Mouse (Mus musculus) lung, embryonic 16.5 days (tissue): ENCODE results near the gene Tmem170. TPM values are rescaled to one million over a fixed set of nuclear protein-coding genes. Genes with fewer than 3 reads are reported as not detected.

ENCODE experiments used
- ATAC-seq: fragments of 200-750 bp; cut with Nextera tagmentation; 2 replicates; pipeline ENCODE4 v1.8.0; 2017; ENCODE audit warnings: low read depth, mild to moderate bottlenecking, moderate library complexity
- H3K27ac ChIP-seq: fragments of 300-500 bp; sonication (generic); 2 replicates; pipeline ENCODE4 v1.5.1; 2014; ENCODE audit warnings: mild to moderate bottlenecking, control low read depth, low read length
- H3K27me3 ChIP-seq: fragments of 300-500 bp; sonication (generic); 2 replicates; pipeline ENCODE4 v1.6.1; 2014; ENCODE audit warnings: low read depth, low read length, mixed read lengths; ENCODE audit not compliant: control insufficient read depth, insufficient read depth
- H3K36me3 ChIP-seq: fragments of 300-500 bp; sonication (generic); 2 replicates; pipeline ENCODE4 v1.6.1; 2014; ENCODE audit warnings: low read length; ENCODE audit not compliant: control insufficient read depth, insufficient read depth
- H3K4me1 ChIP-seq: fragments of 300-500 bp; sonication (generic); replicated peaks from 2 replicates; pipeline ENCODE4 v1.6.1; 2014; ENCODE audit warnings: low read length, mixed read lengths; ENCODE audit not compliant: control insufficient read depth, insufficient read depth
- H3K4me2 ChIP-seq: fragments of 300-500 bp; sonication (generic); 2 replicates; pipeline ENCODE4 v1.6.1; 2014; ENCODE audit warnings: low read depth, low read length, control low read depth
- H3K4me3 ChIP-seq: fragments of 300-500 bp; sonication (generic); 2 replicates; pipeline ENCODE4 v1.5.1; 2014; ENCODE audit warnings: mild to moderate bottlenecking, low read length, control low read depth
- H3K9ac ChIP-seq: fragments of 300-500 bp; sonication (generic); 2 replicates; pipeline ENCODE4 v1.6.1; 2014; ENCODE audit warnings: low read length, control low read depth
- H3K9me3 ChIP-seq: fragments of 300-500 bp; sonication (generic); 2 replicates; pipeline ENCODE4 v1.6.1; 2016; ENCODE audit warnings: low read length; ENCODE audit not compliant: control insufficient read depth
- WGBS: fragments of 180-500 bp; shearing (Covaris S2); extraction: QIAGEN DNeasy Blood & Tissue Kit; methylation state at CpG from one replicate; pipeline ENCODE4 v1.1.7; 2014; 5-methylcytosine and 5-hydroxymethylcytosine counted together
- polyA plus RNA-seq: library from polyadenylated mRNA; unstranded; fragments of >200 nt; fragmentation: Nextera tagmentation; extraction: Ambion mirVana; gene quantifications from 2 replicates; pipeline ENCODE4 v1.2.1, GENCODE M21; 2015

Gene Tmem170
- polyA plus RNA-seq, 1 experiment from 2014 or later: 10.1 TPM

- Histone ChIP-seq H3K36me3 (no peaks in the 10 kb centered on the region), H3K4me2 (no peak overlapping the region), H3K4me1 (peaks cover 4% of the 10 kb centered on the region; the same call in 1 of the 2 replicates), H3K27me3 (peaks cover 10% of the 10 kb centered on the region), H3K27ac (peak overlapping the region; percentile 61), H3K9me3 (no peaks in the 10 kb centered on the region), H3K9ac (no peak overlapping the region; the same call in 1 of the 2 replicates), H3K4me3 (no peak overlapping the region)
- peak; percentile 92 for ATAC-seq
- 29% methylated on average over 7 of the region's 8 CpGs for WGBS
Observed at GRCm38 (mm10) chr8:111905500-111906121, 29.1 kb upstream of the Tmem170 start.

GRCm38 (mm10) chr8:111902080-111902479, 25.5 kb upstream of the Tmem170 start:
- Histone ChIP-seq H3K9ac (no peak overlapping the region), H3K4me1 (0 out of 2 replicates have a peak, but pooled peaks cover 2% of the 10 kb centered on the region), H3K9me3 (no peaks in the 10 kb centered on the region), H3K27ac (no peak overlapping the region), H3K36me3 (no peaks in the 10 kb centered on the region), H3K4me2 (no peak overlapping the region), H3K4me3 (no peak overlapping the region), H3K27me3 (no peaks in the 10 kb centered on the region)
- ATAC-seq: no peak
- WGBS: 9% methylated on average over 5 of the region's 5 CpGs

DNA sequence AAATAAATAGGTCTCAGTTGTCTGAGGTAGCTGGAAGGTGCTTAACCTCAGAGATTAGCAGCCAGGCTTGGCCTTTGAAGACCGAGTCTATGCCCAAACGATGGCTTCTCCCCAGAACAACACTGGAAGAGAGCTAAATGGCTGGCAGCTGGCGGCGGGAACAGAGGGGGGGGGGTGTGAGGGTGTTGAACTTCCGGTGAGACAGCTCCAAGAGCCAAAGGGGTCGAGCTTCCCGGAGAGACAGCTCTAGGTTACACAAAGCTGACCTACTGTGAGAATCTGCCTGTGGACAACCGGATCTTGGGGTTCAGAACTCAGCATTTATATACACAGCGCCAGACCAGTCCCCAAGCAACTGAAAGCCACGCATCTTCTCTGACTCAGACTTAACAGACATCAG, 22.0 kb upstream of the Tmem170 start:
- Histone ChIP-seq H3K9me3 (no peaks in the 10 kb centered on the region), H3K4me3 (no peak overlapping the region), H3K4me2 (no peak overlapping the region), H3K27ac (no peak overlapping the region), H3K4me1 (0 out of 2 replicates have a peak, but pooled peaks cover 2% of the 10 kb centered on the region), H3K27me3 (no peaks in the 10 kb centered on the region), H3K36me3 (no peaks in the 10 kb centered on the region), H3K9ac (no peak overlapping the region)
- WGBS: 20% methylated on average over 10 of the region's 10 CpGs
- ATAC-seq: peak; percentile 57

- Histone ChIP-seq H3K4me2 (no peak overlapping the region), H3K36me3 (no peaks in the 10 kb centered on the region), H3K9ac (no peak overlapping the region), H3K27me3 (peaks cover 13% of the 10 kb centered on the region), H3K4me3 (no peak overlapping the region), H3K27ac (no peak overlapping the region), H3K9me3 (no peaks in the 10 kb centered on the region), H3K4me1 (peaks cover 22% of the 10 kb centered on the region)
- no peak for ATAC-seq
- WGBS: 86% methylated on average over 7 of the region's 7 CpGs
Observed at GRCm38 (mm10) chr8:111894955-111895354, 18.4 kb upstream of the Tmem170 start.

- Histone ChIP-seq H3K4me2 (no peak overlapping the region), H3K27ac (peak overlapping the region; percentile 81; the same call in 1 of the 2 replicates), H3K27me3 (peaks cover 22% of the 10 kb centered on the region), H3K4me3 (no peak overlapping the region), H3K36me3 (no peaks in the 10 kb centered on the region), H3K9me3 (no peaks in the 10 kb centered on the region), H3K9ac (no peak overlapping the region), H3K4me1 (peaks cover 31% of the 10 kb centered on the region)
- 43% methylated on average over 5 of the region's 5 CpGs for WGBS
- no peak for ATAC-seq
Observed at GRCm38 (mm10) chr8:111892615-111893014, 16.1 kb upstream of the Tmem170 start.

DNA sequence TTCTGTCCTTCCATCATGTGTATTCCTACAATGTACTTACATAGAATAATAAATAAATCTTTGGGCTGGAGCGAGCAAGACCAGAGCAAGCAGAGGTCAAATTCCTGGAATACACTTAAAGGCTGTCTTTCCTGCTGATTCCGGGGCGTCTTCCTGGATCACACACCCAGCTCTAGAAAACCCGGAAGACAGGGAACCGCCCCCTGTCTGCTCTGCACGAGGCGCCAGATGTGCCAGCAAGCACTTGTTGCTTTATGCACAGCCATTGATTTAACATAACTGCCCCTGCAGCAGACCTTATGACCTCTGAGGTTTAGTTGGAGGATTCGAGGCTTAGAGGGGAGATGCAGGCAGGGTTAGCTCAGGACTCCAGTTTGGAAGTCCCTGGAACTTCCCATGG, 15.4 kb upstream of the Tmem170 start:
- Histone ChIP-seq H3K36me3 (no peaks in the 10 kb centered on the region), H3K27me3 (peaks cover 22% of the 10 kb centered on the region), H3K27ac (peak overlapping the region; percentile 81; the same call in 1 of the 2 replicates), H3K4me1 (peaks cover 31% of the 10 kb centered on the region), H3K4me3 (no peak overlapping the region), H3K9ac (no peak overlapping the region), H3K9me3 (no peaks in the 10 kb centered on the region), H3K4me2 (no peak overlapping the region)
- no peak for ATAC-seq
- 11% methylated on average over 8 of the region's 8 CpGs for WGBS

GRCm38 (mm10) chr8:111890911-111891303, 14.4 kb upstream of the Tmem170 start:
- 44% methylated on average over 6 of the region's 6 CpGs for WGBS
- ATAC-seq: peak; percentile 79

GRCm38 (mm10) chr8:111889931-111890910, 13.7 kb upstream of the Tmem170 start:
- ATAC-seq: peak; percentile 32
- Histone ChIP-seq H3K9ac (peak overlapping the region; percentile 48), H3K4me2 (peak overlapping the region; percentile 56), H3K4me3 (peak overlapping the region; percentile 36), H3K9me3 (no peaks in the 10 kb centered on the region), H3K36me3 (no peaks in the 10 kb centered on the region), H3K27me3 (peaks cover 22% of the 10 kb centered on the region), H3K27ac (peak overlapping the region; percentile 81), H3K4me1 (peaks cover 31% of the 10 kb centered on the region)
- WGBS: 11% methylated on average over 86 of the region's 86 CpGs

More at GRCm38 (mm10) chr8:111890911-111891303, 14.4 kb upstream of the Tmem170 start:
- Histone ChIP-seq H3K27me3 (peaks cover 22% of the 10 kb centered on the region), H3K27ac (peak overlapping the region; percentile 81), H3K4me1 (peaks cover 31% of the 10 kb centered on the region), H3K4me2 (peak overlapping the region; percentile 56), H3K9ac (peak overlapping the region; percentile 48), H3K4me3 (peak overlapping the region; percentile 36; the same call in 1 of the 2 replicates), H3K9me3 (no peaks in the 10 kb centered on the region), H3K36me3 (no peaks in the 10 kb centered on the region)

DNA sequence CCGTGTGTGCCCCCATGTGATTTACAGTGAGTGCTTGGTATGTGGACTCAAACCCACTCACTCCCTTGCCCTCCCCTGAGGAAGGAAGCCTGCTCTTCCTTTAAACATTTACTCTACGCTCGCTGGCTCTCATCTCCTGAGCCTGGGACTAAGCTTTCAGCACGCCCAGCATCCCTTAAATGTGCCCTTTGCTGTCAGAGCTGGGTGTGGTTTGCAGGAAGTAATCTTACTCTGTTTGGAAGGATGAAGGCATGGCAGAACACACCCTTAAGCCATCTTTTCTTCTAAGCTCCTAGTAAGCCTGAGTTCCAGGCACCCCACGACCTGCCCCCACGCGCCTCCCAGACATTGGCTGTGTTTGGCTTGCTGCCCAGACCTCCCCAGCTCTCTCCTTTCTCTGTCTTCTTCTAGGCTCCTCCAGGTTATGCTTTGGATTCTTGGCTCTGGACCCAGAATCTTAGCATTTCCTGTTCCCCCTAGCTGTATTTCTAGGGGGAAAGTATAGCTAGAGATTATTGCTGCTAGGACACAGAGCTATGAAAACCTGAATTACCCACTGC, 11.6 kb upstream of the Tmem170 start:
- Histone ChIP-seq H3K9me3 (no peaks in the 10 kb centered on the region), H3K4me2 (no peak overlapping the region), H3K4me3 (no peak overlapping the region), H3K4me1 (peaks cover 31% of the 10 kb centered on the region), H3K27me3 (peaks cover 22% of the 10 kb centered on the region), H3K27ac (peak overlapping the region; percentile 47), H3K9ac (no peak overlapping the region), H3K36me3 (no peaks in the 10 kb centered on the region)
- 10% methylated on average over 7 of the region's 7 CpGs for WGBS
- ATAC-seq: peak; percentile 35; the same call in 1 of the 2 replicates
